Mouse (Mus musculus): ENCODE data around the gene Grin2d. TPM values are rescaled to one million over a fixed set of nuclear protein-coding genes. Genes with fewer than 3 reads are reported as not detected.
A peak's percentile ranks its signal among the peaks of the same experiment; 100 is the strongest.

Gene Grin2d
- polyA plus RNA-seq, 1 experiment from 2014 or later: 0.07 TPM

GRCm38 (mm10) chr7:45802551-45802950, 75.6 kb downstream of the Grin2d start:
- 91% methylated on average over 6 of the region's 6 CpGs for WGBS
- no peak for ATAC-seq (ENCODE audit: insufficient number of reproducible peaks, low FRiP score, low TSS enrichment, low read depth)
- peaks cover 5% of the 10 kb centered on the region; the same call in 1 of the 2 replicates for H3K36me3 ChIP-seq (ENCODE audit: control insufficient read depth, insufficient read depth, low read length)

GRCm38 (mm10) chr7:45801348-45801747, 76.8 kb downstream of the Grin2d start:
- 5% methylated on average over 12 of the region's 12 CpGs for WGBS
- Histone ChIP-seq H3K4me2 (ENCODE audit: low read depth, severe bottlenecking) (peak overlapping the region; percentile 15; the same call in 1 of the 2 replicates), H3K9me3 (ENCODE audit: control insufficient read depth, low read length) (no peaks in the 10 kb centered on the region), H3K4me1 (ENCODE audit: control insufficient read depth, insufficient read depth, low read length) (peaks cover 10% of the 10 kb centered on the region; the same call in 1 of the 2 replicates), H3K36me3 (ENCODE audit: control insufficient read depth, insufficient read depth, low read length) (no peaks in the 10 kb centered on the region), H3K9ac (ENCODE audit: low read length) (no peak overlapping the region), H3K4me3 (ENCODE audit: low read depth, low read length) (no peak overlapping the region), H3K27me3 (ENCODE audit: control insufficient read depth, insufficient read depth, low read length) (peaks cover 10% of the 10 kb centered on the region), H3K27ac (replicated peaks; ENCODE audit: low read depth, low read length) (no peak overlapping the region)
- no peak for ATAC-seq (ENCODE audit: insufficient number of reproducible peaks, low FRiP score, low TSS enrichment, low read depth)
- peak; percentile 97 for DNase-seq (ENCODE audit: low spot score)

More at GRCm38 (mm10) chr7:45802551-45802950, 75.6 kb downstream of the Grin2d start:
- no peak for DNase-seq (ENCODE audit: low spot score)
- no peak overlapping the region for H3K4me3 ChIP-seq (ENCODE audit: low read depth, low read length)
- H3K4me1 ChIP-seq (ENCODE audit: control insufficient read depth, insufficient read depth, low read length): peaks cover 9% of the 10 kb centered on the region; the same call in 1 of the 2 replicates
- no peaks in the 10 kb centered on the region for H3K9me3 ChIP-seq (ENCODE audit: control insufficient read depth, low read length)
- H3K27me3 ChIP-seq (ENCODE audit: control insufficient read depth, insufficient read depth, low read length): peaks cover 2% of the 10 kb centered on the region; the same call in 1 of the 2 replicates
- H3K4me2 ChIP-seq (ENCODE audit: low read depth, severe bottlenecking): no peak overlapping the region
- H3K27ac ChIP-seq (replicated peaks; ENCODE audit: low read depth, low read length): no peak overlapping the region
- H3K9ac ChIP-seq (ENCODE audit: low read length): no peak overlapping the region

GRCm38 (mm10) chr7:45800546-45801204, 77.5 kb downstream of the Grin2d start:
- WGBS: 12% methylated on average over 25 of the region's 25 CpGs
- ATAC-seq (ENCODE audit: insufficient number of reproducible peaks, low FRiP score, low TSS enrichment, low read depth) (no peak), DNase-seq (ENCODE audit: low spot score) (peak; percentile 56)
- H3K9me3 ChIP-seq (ENCODE audit: control insufficient read depth, low read length): no peaks in the 10 kb centered on the region
- H3K27me3 ChIP-seq (ENCODE audit: control insufficient read depth, insufficient read depth, low read length): peaks cover 10% of the 10 kb centered on the region
- H3K27ac ChIP-seq (replicated peaks; ENCODE audit: low read depth, low read length): no peak overlapping the region
- no peak overlapping the region for H3K9ac ChIP-seq (ENCODE audit: low read length)
- H3K4me3 ChIP-seq (ENCODE audit: low read depth, low read length): no peak overlapping the region
- H3K4me1 ChIP-seq (ENCODE audit: control insufficient read depth, insufficient read depth, low read length): peaks cover 10% of the 10 kb centered on the region; the same call in 1 of the 2 replicates
- 0 out of 2 replicates have a peak overlapping the region, but pooled peaks have one; percentile 15 for H3K4me2 ChIP-seq (ENCODE audit: low read depth, severe bottlenecking)
- H3K36me3 ChIP-seq (ENCODE audit: control insufficient read depth, insufficient read depth, low read length): no peaks in the 10 kb centered on the region

GRCm38 (mm10) chr7:45800001-45800400, 78.2 kb downstream of the Grin2d start:
- Histone ChIP-seq H3K36me3 (ENCODE audit: control insufficient read depth, insufficient read depth, low read length) (peaks cover 3% of the 10 kb centered on the region; the same call in 1 of the 2 replicates), H3K4me1 (ENCODE audit: control insufficient read depth, insufficient read depth, low read length) (peaks cover 10% of the 10 kb centered on the region; the same call in 1 of the 2 replicates), H3K9me3 (ENCODE audit: control insufficient read depth, low read length) (no peaks in the 10 kb centered on the region), H3K4me2 (ENCODE audit: low read depth, severe bottlenecking) (no peak overlapping the region), H3K9ac (ENCODE audit: low read length) (no peak overlapping the region), H3K4me3 (ENCODE audit: low read depth, low read length) (no peak overlapping the region), H3K27me3 (ENCODE audit: control insufficient read depth, insufficient read depth, low read length) (peaks cover 10% of the 10 kb centered on the region), H3K27ac (replicated peaks; ENCODE audit: low read depth, low read length) (no peak overlapping the region)
- WGBS: 35% methylated on average over 7 of the region's 7 CpGs
- ATAC-seq (ENCODE audit: insufficient number of reproducible peaks, low FRiP score, low TSS enrichment, low read depth) (no peak), DNase-seq (ENCODE audit: low spot score) (no peak)

GRCm38 (mm10) chr7:45798931-45799330, 79.2 kb downstream of the Grin2d start:
- DNase-seq (ENCODE audit: low spot score): no peak
- Histone ChIP-seq H3K4me3 (ENCODE audit: low read depth, low read length) (peak overlapping the region; percentile 33; the same call in 1 of the 2 replicates), H3K36me3 (ENCODE audit: control insufficient read depth, insufficient read depth, low read length) (peaks cover 3% of the 10 kb centered on the region; the same call in 1 of the 2 replicates), H3K27me3 (ENCODE audit: control insufficient read depth, insufficient read depth, low read length) (peaks cover 10% of the 10 kb centered on the region), H3K9me3 (ENCODE audit: control insufficient read depth, low read length) (no peaks in the 10 kb centered on the region), H3K9ac (ENCODE audit: low read length) (no peak overlapping the region), H3K4me2 (ENCODE audit: low read depth, severe bottlenecking) (peak overlapping the region; percentile 91; the same call in 1 of the 2 replicates), H3K4me1 (ENCODE audit: control insufficient read depth, insufficient read depth, low read length) (peaks cover 10% of the 10 kb centered on the region; the same call in 1 of the 2 replicates), H3K27ac (replicated peaks; ENCODE audit: low read depth, low read length) (no peak overlapping the region)
- no peak for ATAC-seq (ENCODE audit: insufficient number of reproducible peaks, low FRiP score, low TSS enrichment, low read depth)
- 49% methylated on average over 7 of the region's 7 CpGs for WGBS

GRCm38 (mm10) chr7:45798511-45798836, 79.7 kb downstream of the Grin2d start:
- H3K27me3 ChIP-seq (ENCODE audit: control insufficient read depth, insufficient read depth, low read length): peaks cover 10% of the 10 kb centered on the region
- H3K36me3 ChIP-seq (ENCODE audit: control insufficient read depth, insufficient read depth, low read length): peaks cover 3% of the 10 kb centered on the region; the same call in 1 of the 2 replicates
- H3K9ac ChIP-seq (ENCODE audit: low read length): peak overlapping the region; percentile 64; the same call in 1 of the 2 replicates
- H3K4me2 ChIP-seq (ENCODE audit: low read depth, severe bottlenecking): peak overlapping the region; percentile 91
- no peaks in the 10 kb centered on the region for H3K9me3 ChIP-seq (ENCODE audit: control insufficient read depth, low read length)
- peak overlapping the region; percentile 33 for H3K4me3 ChIP-seq (ENCODE audit: low read depth, low read length)
- ATAC-seq (ENCODE audit: insufficient number of reproducible peaks, low FRiP score, low TSS enrichment, low read depth): no peak
- WGBS: under 1% methylated on average over 19 of the region's 19 CpGs
- H3K27ac ChIP-seq (replicated peaks; ENCODE audit: low read depth, low read length): no peak overlapping the region
- peaks cover 10% of the 10 kb centered on the region; the same call in 1 of the 2 replicates for H3K4me1 ChIP-seq (ENCODE audit: control insufficient read depth, insufficient read depth, low read length)
- DNase-seq (ENCODE audit: low spot score): peak; percentile 60

GRCm38 (mm10) chr7:45797661-45798510, 80.3 kb downstream of the Grin2d start:
- no peak for DNase-seq (ENCODE audit: low spot score)
- no peak overlapping the region for H3K27ac ChIP-seq (replicated peaks; ENCODE audit: low read depth, low read length)
- H3K4me1 ChIP-seq (ENCODE audit: control insufficient read depth, insufficient read depth, low read length): peaks cover 10% of the 10 kb centered on the region; the same call in 1 of the 2 replicates
- H3K9ac ChIP-seq (ENCODE audit: low read length): peak overlapping the region; percentile 64
- no peak for ATAC-seq (ENCODE audit: insufficient number of reproducible peaks, low FRiP score, low TSS enrichment, low read depth)
- no peaks in the 10 kb centered on the region for H3K9me3 ChIP-seq (ENCODE audit: control insufficient read depth, low read length)
- peak overlapping the region; percentile 91 for H3K4me2 ChIP-seq (ENCODE audit: low read depth, severe bottlenecking)
- peaks cover 5% of the 10 kb centered on the region for H3K36me3 ChIP-seq (ENCODE audit: control insufficient read depth, insufficient read depth, low read length)
- peaks cover 10% of the 10 kb centered on the region for H3K27me3 ChIP-seq (ENCODE audit: control insufficient read depth, insufficient read depth, low read length)
- WGBS: 2% methylated on average over 59 of the region's 60 CpGs
- H3K4me3 ChIP-seq (ENCODE audit: low read depth, low read length): peak overlapping the region; percentile 33

GRCm38 (mm10) chr7:45796950-45797349, 81.2 kb downstream of the Grin2d start:
- H3K9ac ChIP-seq (ENCODE audit: low read length): no peak overlapping the region
- DNase-seq (ENCODE audit: low spot score): peak; percentile 19

More at GRCm38 (mm10) chr7:45796950-45797349, 81.2 kb downstream of the Grin2d start:
- Histone ChIP-seq H3K4me2 (ENCODE audit: low read depth, severe bottlenecking) (no peak overlapping the region), H3K36me3 (ENCODE audit: control insufficient read depth, insufficient read depth, low read length) (peaks cover 5% of the 10 kb centered on the region), H3K4me1 (ENCODE audit: control insufficient read depth, insufficient read depth, low read length) (peaks cover 10% of the 10 kb centered on the region; the same call in 1 of the 2 replicates), H3K9me3 (ENCODE audit: control insufficient read depth, low read length) (no peaks in the 10 kb centered on the region), H3K27me3 (ENCODE audit: control insufficient read depth, insufficient read depth, low read length) (peaks cover 10% of the 10 kb centered on the region), H3K27ac (replicated peaks; ENCODE audit: low read depth, low read length) (no peak overlapping the region), H3K4me3 (ENCODE audit: low read depth, low read length) (no peak overlapping the region)
- no peak for ATAC-seq (ENCODE audit: insufficient number of reproducible peaks, low FRiP score, low TSS enrichment, low read depth)
- 50% methylated on average over 6 of the region's 6 CpGs for WGBS
